Mouse (Mus musculus): ENCODE data around the gene Gm9844.
"Not testable (repeated sequence)": the region's sequence is repeated elsewhere in the genome, so short reads cannot be mapped to it uniquely, and the experiment has no call there.

- not testable (repeated sequence) for TF ChIP-seq CTCF, EP300 (IDR thresholded peaks at IDR 0.05)
Measured at GRCm38 (mm10) chr7:24838732-24839409, 23.1 kb upstream of the Gm9844 start.
